Mouse (Mus musculus) brain, embryonic 14.5 days (tissue): ENCODE data around the gene Baiap3.

Experiments used
- CTCF ChIP-seq: fragments of 200-500 bp; IDR thresholded peaks from 2 replicates; pipeline ENCODE4 v1.5.1; 2012; ENCODE audit warnings: inconsistent platforms, mild to moderate bottlenecking, moderate library complexity, borderline replicate concordance; ENCODE audit not compliant: insufficient read depth, insufficient read length; ENCODE audit errors: extremely low read depth
- POLR2A ChIP-seq: fragments of 200-500 bp; IDR thresholded peaks from 2 replicates; pipeline ENCODE4 v1.6.1; 2012; ENCODE audit warnings: mild to moderate bottlenecking, inconsistent platforms, borderline replicate concordance; ENCODE audit not compliant: poor library complexity, insufficient read depth, insufficient read length, severe bottlenecking; ENCODE audit errors: extremely low read depth

DNA sequence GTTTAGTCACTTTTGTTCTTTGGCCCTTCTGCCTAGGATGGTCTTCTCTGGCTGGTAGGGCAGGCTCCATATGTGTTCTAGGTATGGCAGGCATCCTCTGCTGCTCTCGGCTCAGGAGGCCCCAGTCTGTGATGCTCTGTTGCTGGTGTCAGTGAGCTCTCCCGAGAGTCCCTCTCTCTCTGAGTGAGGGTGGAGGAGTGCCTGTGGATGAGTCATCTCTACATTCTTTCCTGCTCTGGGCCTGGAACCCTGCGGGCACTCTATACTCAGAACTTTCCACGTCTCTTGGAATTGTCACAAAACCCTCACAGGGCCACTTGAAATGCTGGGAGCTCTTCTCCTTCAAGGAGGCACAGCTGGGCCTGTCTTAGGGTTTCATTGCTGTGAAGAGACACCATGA lies 44.5 kb downstream of the Baiap3 start:
- TF ChIP-seq CTCF = no peak
- no peak for TF ChIP-seq POLR2A
